Mouse (Mus musculus): ENCODE data around the gene Pde8b.

DNA sequence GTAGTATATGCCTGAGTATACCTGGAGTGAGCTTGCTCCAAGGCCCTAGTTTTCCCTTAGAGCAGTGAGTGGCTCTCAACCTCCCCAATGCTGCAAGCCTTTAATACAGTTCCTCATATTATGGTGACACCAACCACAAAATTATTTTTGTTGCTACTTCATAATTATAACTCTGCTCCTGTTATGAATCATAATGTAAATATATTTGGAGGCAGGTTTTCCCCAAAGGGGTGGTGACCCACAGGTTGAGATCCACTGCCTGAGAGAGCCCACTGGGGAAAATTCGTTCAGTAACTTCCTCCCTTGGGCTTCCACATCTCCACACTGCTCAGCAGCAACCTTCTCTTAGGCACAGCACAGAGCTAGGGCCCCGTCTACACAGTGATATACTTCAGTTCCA, 174.0 kb downstream of the Pde8b start:
- TF ChIP-seq CTCF (conservative IDR thresholded peaks at IDR 0.05; ENCODE audit: low read length) (no peak), NANOG (IDR thresholded peaks at IDR 0.05; ENCODE audit: borderline replicate concordance, low read length) (no peak), POU5F1 (IDR thresholded peaks at IDR 0.05; ENCODE audit: borderline replicate concordance, low read length) (no peak)
